Mouse (Mus musculus) brain, adult 10 weeks (tissue): ENCODE measurements around the gene Hpcal1. TPM values are rescaled to one million over a fixed set of nuclear protein-coding genes. Genes with fewer than 3 reads are reported as not detected.

Experiments used
- polyA plus RNA-seq: library from polyadenylated mRNA; stranded (reverse); fragments of 350-450 nt; fragmentation: Illumina TruSeq; extraction: RNeasy Lipid Tissue Mini Kit (QIAGEN cat#74804); gene quantifications from one replicate; pipeline ENCODE4 v1.2.3, GENCODE M21; 2015; ENCODE audit warnings: low read depth, low replicate concordance

The Hpcal1 gene
- 57.7 TPM for polyA plus RNA-seq

GRCm38 (mm10) chr12:17690564-17691281, at the start of gene Hpcal1:
TSS of gene Hpcal1 (plus strand) at chr12:17690856.

Other genes with a start within 250 kb of the Hpcal1 start
- gene Odc1, start 146.1 kb upstream of the Hpcal1 start, polyA plus RNA-seq: 93.6 TPM